Mouse (Mus musculus): ENCODE measurements around the gene Uba52. TPM values are rescaled to one million over a fixed set of nuclear protein-coding genes. Genes with fewer than 3 reads are reported as not detected.
A peak's percentile ranks its signal among the peaks of the same experiment; 100 is the strongest.

The Uba52 gene
- polyA plus RNA-seq, 1 experiment from 2014 or later: 715 TPM

- Histone ChIP-seq H3K9ac (no peak overlapping the region), H3K27ac (no peak overlapping the region; the same call in 1 of the 2 replicates), H3K27me3 (no peaks in the 10 kb centered on the region), H3K9me3 (no peaks in the 10 kb centered on the region), H3K4me1 (replicated peaks) (peaks cover 43% of the 10 kb centered on the region), H3K36me3 (no peaks in the 10 kb centered on the region), H3K4me3 (no peak overlapping the region), H3K4me2 (no peak overlapping the region)
- ATAC-seq (ENCODE audit: low FRiP score): no peak
- 73% methylated on average over 6 of the region's 6 CpGs for WGBS
Observed at GRCm38 (mm10) chr8:70544200-70544687, 33.6 kb upstream of the Uba52 start.

- Histone ChIP-seq H3K4me2 (peak overlapping the region; percentile 96), H3K27me3 (no peaks in the 10 kb centered on the region), H3K4me1 (replicated peaks) (peaks cover 51% of the 10 kb centered on the region), H3K4me3 (peak overlapping the region; percentile 83), H3K9ac (peak overlapping the region; percentile 88), H3K36me3 (peaks cover 16% of the 10 kb centered on the region), H3K27ac (no peak overlapping the region), H3K9me3 (no peaks in the 10 kb centered on the region)
- WGBS: 93% methylated on average over 5 of the region's 5 CpGs
- no peak for ATAC-seq (ENCODE audit: low FRiP score)
Observed at GRCm38 (mm10) chr8:70541081-70541480, 30.5 kb upstream of the Uba52 start.

- ATAC-seq (ENCODE audit: low FRiP score): no peak
- peaks cover 51% of the 10 kb centered on the region for H3K4me1 ChIP-seq (replicated peaks)
Observed at GRCm38 (mm10) chr8:70540507-70541071, 30.0 kb upstream of the Uba52 start.

GRCm38 (mm10) chr8:70540013-70540506 lies 29.5 kb upstream of the Uba52 start:
- peaks cover 26% of the 10 kb centered on the region for H3K36me3 ChIP-seq
- H3K4me3 ChIP-seq: peak overlapping the region; percentile 83
- H3K27ac ChIP-seq: peak overlapping the region; percentile 95
- H3K4me2 ChIP-seq: peak overlapping the region; percentile 96
- ATAC-seq (ENCODE audit: low FRiP score): no peak
- H3K4me1 ChIP-seq (replicated peaks): peaks cover 51% of the 10 kb centered on the region
- H3K27me3 ChIP-seq: no peaks in the 10 kb centered on the region
- no peaks in the 10 kb centered on the region for H3K9me3 ChIP-seq
- WGBS: 19% methylated on average over 4 of the region's 4 CpGs
- H3K9ac ChIP-seq: peak overlapping the region; percentile 88

More at GRCm38 (mm10) chr8:70540507-70541071, 30.0 kb upstream of the Uba52 start:
- whole genome bisulfite sequencing: 52% methylated on average over 7 of the region's 7 CpGs
- no peaks in the 10 kb centered on the region for H3K9me3 ChIP-seq
- peak overlapping the region; percentile 88 for H3K9ac ChIP-seq
- peaks cover 21% of the 10 kb centered on the region for H3K36me3 ChIP-seq
- H3K4me2 ChIP-seq: peak overlapping the region; percentile 96
- no peak overlapping the region for H3K27ac ChIP-seq
- peak overlapping the region; percentile 83 for H3K4me3 ChIP-seq
- H3K27me3 ChIP-seq: no peaks in the 10 kb centered on the region

- H3K27me3 ChIP-seq: no peaks in the 10 kb centered on the region
- no peaks in the 10 kb centered on the region for H3K9me3 ChIP-seq
- peak within 1 kb of the TSS; percentile 83 for H3K4me3 ChIP-seq
- peak within 1 kb of the TSS; percentile 95 for H3K27ac ChIP-seq
- peak within 1 kb of the TSS; percentile 88 for H3K9ac ChIP-seq
- peaks cover 34% of the 10 kb centered on the region for H3K36me3 ChIP-seq
- H3K4me2 ChIP-seq: peak within 1 kb of the TSS; percentile 96
- peak; percentile 89 for ATAC-seq (ENCODE audit: low FRiP score)
- WGBS: under 1% methylated on average over 58 of the region's 58 CpGs
- H3K4me1 ChIP-seq (replicated peaks): peaks cover 49% of the 10 kb centered on the region
Observed at GRCm38 (mm10) chr8:70539077-70539813, 28.6 kb upstream of the Uba52 start, which contains the start of gene Ell. Gene Ell, plus strand, starts transcription at chr8:70539457.

GRCm38 (mm10) chr8:70538633-70539076 lies 28.1 kb upstream of the Uba52 start:
- Histone ChIP-seq H3K27ac (peak overlapping the region; percentile 95), H3K9me3 (no peaks in the 10 kb centered on the region)

GRCm38 (mm10) chr8:70538024-70538579 lies 27.5 kb upstream of the Uba52 start:
- Histone ChIP-seq H3K4me2 (peak overlapping the region; percentile 96), H3K27ac (peak overlapping the region; percentile 95), H3K27me3 (no peaks in the 10 kb centered on the region), H3K9me3 (no peaks in the 10 kb centered on the region), H3K4me1 (replicated peaks) (peaks cover 38% of the 10 kb centered on the region), H3K36me3 (peaks cover 46% of the 10 kb centered on the region), H3K4me3 (peak overlapping the region; percentile 83), H3K9ac (peak overlapping the region; percentile 63; the same call in 1 of the 2 replicates)
- WGBS: 12% methylated on average over 24 of the region's 24 CpGs
- ATAC-seq (ENCODE audit: low FRiP score): peak; percentile 9

More at GRCm38 (mm10) chr8:70538633-70539076, 28.1 kb upstream of the Uba52 start:
- Histone ChIP-seq H3K4me3 (peak overlapping the region; percentile 83), H3K4me2 (peak overlapping the region; percentile 96), H3K36me3 (peaks cover 40% of the 10 kb centered on the region), H3K4me1 (replicated peaks) (peaks cover 43% of the 10 kb centered on the region), H3K27me3 (no peaks in the 10 kb centered on the region), H3K9ac (peak overlapping the region; percentile 88)
- WGBS: under 1% methylated on average over 32 of the region's 32 CpGs
- peak; percentile 77 for ATAC-seq (ENCODE audit: low FRiP score)

- Histone ChIP-seq H3K4me1 (replicated peaks) (peaks cover 17% of the 10 kb centered on the region), H3K27ac (no peak overlapping the region), H3K9ac (no peak overlapping the region), H3K27me3 (no peaks in the 10 kb centered on the region), H3K9me3 (no peaks in the 10 kb centered on the region), H3K4me3 (no peak overlapping the region), H3K36me3 (peaks cover 70% of the 10 kb centered on the region), H3K4me2 (no peak overlapping the region)
- WGBS: 97% methylated on average over 2 of the region's 2 CpGs
- ATAC-seq (ENCODE audit: low FRiP score): no peak
Observed at GRCm38 (mm10) chr8:70535701-70536100, 25.1 kb upstream of the Uba52 start.

- Histone ChIP-seq H3K27me3 (no peaks in the 10 kb centered on the region), H3K4me1 (replicated peaks) (peaks cover 13% of the 10 kb centered on the region), H3K4me3 (no peak overlapping the region), H3K27ac (no peak overlapping the region), H3K9me3 (no peaks in the 10 kb centered on the region), H3K36me3 (peaks cover 74% of the 10 kb centered on the region), H3K9ac (no peak overlapping the region), H3K4me2 (no peak overlapping the region)
- 90% methylated on average over 3 of the region's 3 CpGs for WGBS
- no peak for ATAC-seq (ENCODE audit: low FRiP score)
Observed at GRCm38 (mm10) chr8:70535221-70535620, 24.6 kb upstream of the Uba52 start.

GRCm38 (mm10) chr8:70534281-70534680 lies 23.7 kb upstream of the Uba52 start:
- H3K4me2 ChIP-seq: no peak overlapping the region
- no peak overlapping the region; the same call in 1 of the 2 replicates for H3K9ac ChIP-seq
- H3K4me1 ChIP-seq (replicated peaks): peaks cover 19% of the 10 kb centered on the region
- WGBS: 94% methylated on average over 12 of the region's 12 CpGs
- H3K36me3 ChIP-seq: peaks cover 81% of the 10 kb centered on the region
- no peaks in the 10 kb centered on the region for H3K27me3 ChIP-seq
- no peaks in the 10 kb centered on the region for H3K9me3 ChIP-seq
- ATAC-seq (ENCODE audit: low FRiP score): no peak
- H3K4me3 ChIP-seq: no peak overlapping the region
- no peak overlapping the region for H3K27ac ChIP-seq

- Histone ChIP-seq H3K27ac (no peak overlapping the region), H3K4me1 (replicated peaks) (peaks cover 33% of the 10 kb centered on the region), H3K4me2 (no peak overlapping the region), H3K9ac (no peak overlapping the region), H3K36me3 (peaks cover 58% of the 10 kb centered on the region), H3K4me3 (no peak overlapping the region), H3K27me3 (no peaks in the 10 kb centered on the region), H3K9me3 (no peaks in the 10 kb centered on the region)
- ATAC-seq (ENCODE audit: low FRiP score): no peak
- WGBS: 91% methylated on average over 2 of the region's 2 CpGs
Observed at GRCm38 (mm10) chr8:70530314-70530713, 19.7 kb upstream of the Uba52 start.

GRCm38 (mm10) chr8:70529741-70530161 lies 19.1 kb upstream of the Uba52 start:
- WGBS: 93% methylated on average over 3 of the region's 3 CpGs
- no peak overlapping the region for H3K4me3 ChIP-seq
- H3K27me3 ChIP-seq: no peaks in the 10 kb centered on the region
- no peak for ATAC-seq (ENCODE audit: low FRiP score)
- H3K9ac ChIP-seq: no peak overlapping the region
- H3K27ac ChIP-seq: no peak overlapping the region
- no peak overlapping the region for H3K4me2 ChIP-seq
- H3K4me1 ChIP-seq (replicated peaks): peaks cover 33% of the 10 kb centered on the region
- peaks cover 52% of the 10 kb centered on the region for H3K36me3 ChIP-seq
- H3K9me3 ChIP-seq: no peaks in the 10 kb centered on the region
